Mouse (Mus musculus) heart, adult 2 months (tissue): Measurements from ENCODE around the gene Abtb1.

Source experiments
- CTCF ChIP-seq: fragments of 200-600 bp; IDR thresholded peaks from 2 replicates; pipeline ENCODE4 v1.8.1; 2022; ENCODE audit warnings: antibody characterized with exemption, mild to moderate bottlenecking, moderate library complexity
- EP300 ChIP-seq: fragments of 200-500 bp; IDR thresholded peaks from 2 replicates; pipeline ENCODE4 v1.6.1; 2011; ENCODE audit warnings: low read depth, low read length, control low read depth; ENCODE audit not compliant: insufficient read depth
- POLR2A ChIP-seq: fragments of 200-500 bp; IDR thresholded peaks from 2 replicates; pipeline ENCODE4 v1.6.1; 2011; ENCODE audit warnings: mild to moderate bottlenecking, low read depth, low read length, control low read depth; ENCODE audit not compliant: insufficient read depth

DNA sequence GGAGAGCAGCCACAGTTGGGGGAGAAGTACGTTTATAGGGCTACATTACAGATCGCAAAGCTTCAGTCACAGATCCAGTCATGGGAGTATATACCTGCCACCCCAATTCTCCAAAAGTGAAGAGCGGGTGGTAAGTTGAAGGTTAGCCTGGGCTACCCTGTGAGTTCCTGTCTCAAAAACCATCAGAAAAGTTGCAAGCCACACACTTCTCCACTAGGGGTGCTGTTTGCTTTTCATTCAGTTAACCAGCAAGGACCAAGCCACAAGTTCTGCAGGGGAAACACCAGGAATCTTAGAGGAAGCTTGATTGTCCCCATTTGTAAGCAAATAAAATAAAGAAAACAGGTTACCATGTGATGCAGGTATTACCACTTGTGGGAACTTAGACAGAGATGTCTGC, 28.9 kb downstream of the Abtb1 start:
- TF ChIP-seq EP300 (no peak), POLR2A (no peak), CTCF (peak; percentile 87)
